Mouse (Mus musculus) left cerebral cortex, adult 8-10 months (tissue): ENCODE measurements around the gene 4930404N11Rik. TPM values are rescaled to one million over a fixed set of nuclear protein-coding genes. Genes with fewer than 3 reads are reported as not detected.
A peak's percentile ranks its signal among the peaks of the same experiment; 100 is the strongest.

ENCODE experiments used
- DNase-seq, 2 experiments: peaks; one replicate each; pipeline ENCODE4 v3.0.0; 2022; ENCODE audit warnings: low spot score in 2 of 2
- total RNA-seq, 4 experiments: library from RNA; stranded (reverse); gene quantifications; 2 replicates each; pipeline ENCODE4 v1.2.4; 2022

The 4930404N11Rik gene
- total RNA-seq, 4 experiments from 2014 or later, result 0.77 to 2.4 (median 1.2) TPM

GRCm38 (mm10) chr10:81401521-81402226 is 36.1 kb upstream of the 4930404N11Rik start:
- no peak for DNase-seq

- DNase-seq, result no peak
Observed at GRCm38 (mm10) chr10:81401205-81401520, 35.5 kb upstream of the 4930404N11Rik start.

- no peak for DNase-seq
Observed at GRCm38 (mm10) chr10:81400371-81401204, 35.0 kb upstream of the 4930404N11Rik start.

- no peak for DNase-seq
Observed at GRCm38 (mm10) chr10:81399798-81400308, 34.2 kb upstream of the 4930404N11Rik start.

GRCm38 (mm10) chr10:81399296-81399695 is 33.7 kb upstream of the 4930404N11Rik start:
- no peak for DNase-seq

- DNase-seq, result no peak
Observed at GRCm38 (mm10) chr10:81396749-81397148, 31.1 kb upstream of the 4930404N11Rik start.

GRCm38 (mm10) chr10:81395865-81396264 is 30.2 kb upstream of the 4930404N11Rik start:
- DNase-seq, result no peak

GRCm38 (mm10) chr10:81395127-81395526 is 29.5 kb upstream of the 4930404N11Rik start:
- peak in 1 of 2 experiments; percentile 76 for DNase-seq

GRCm38 (mm10) chr10:81393456-81394063 is 27.9 kb upstream of the 4930404N11Rik start:
- DNase-seq, result no peak

- DNase-seq, result no peak
Observed at GRCm38 (mm10) chr10:81392781-81393185, 27.2 kb upstream of the 4930404N11Rik start, which contains the start of gene Smim24. Gene Smim24, plus strand, starts transcription at chr10:81393051.

- no peak for DNase-seq
Observed at GRCm38 (mm10) chr10:81392270-81392669, 26.7 kb upstream of the 4930404N11Rik start.

- no peak for DNase-seq
Observed at GRCm38 (mm10) chr10:81390678-81390965, 25.0 kb upstream of the 4930404N11Rik start.

- DNase-seq, result peak in 1 of 2 experiments; percentile 76
Observed at GRCm38 (mm10) chr10:81389801-81390677, 24.4 kb upstream of the 4930404N11Rik start.

- no peak for DNase-seq
Observed at GRCm38 (mm10) chr10:81389373-81389772, 23.8 kb upstream of the 4930404N11Rik start.

GRCm38 (mm10) chr10:81388505-81389055 is 23.0 kb upstream of the 4930404N11Rik start, which contains the start of gene Gm48552:
Gene Gm48552, plus strand, starts transcription at chr10:81389005.
- no peak for DNase-seq

GRCm38 (mm10) chr10:81387716-81388115 is 22.1 kb upstream of the 4930404N11Rik start:
- no peak for DNase-seq

GRCm38 (mm10) chr10:81385603-81386306 is 20.1 kb upstream of the 4930404N11Rik start:
- no peak for DNase-seq

- DNase-seq, result no peak
Observed at GRCm38 (mm10) chr10:81384605-81384982, 19.0 kb upstream of the 4930404N11Rik start.

- DNase-seq, result peak; percentile 99
Observed at GRCm38 (mm10) chr10:81383802-81384604, 18.4 kb upstream of the 4930404N11Rik start, which contains the start of the genes Dohh and Gm48551. Gene Dohh, plus strand, starts transcription at chr10:81384428. Gene Gm48551, plus strand, starts transcription at chr10:81384466.
